Mouse (Mus musculus) liver, embryonic 14.5 days (tissue): ENCODE measurements around the gene Map2k3.

Experiments
- CTCF ChIP-seq: IDR thresholded peaks from 2 replicates; pipeline ENCODE4 v1.5.1; 2016; ENCODE audit warnings: antibody characterized with exemption, low read depth, control low read depth
- EP300 ChIP-seq: IDR thresholded peaks from 2 replicates; pipeline ENCODE4 v1.6.1; 2016; ENCODE audit warnings: antibody characterized with exemption, low read depth

DNA sequence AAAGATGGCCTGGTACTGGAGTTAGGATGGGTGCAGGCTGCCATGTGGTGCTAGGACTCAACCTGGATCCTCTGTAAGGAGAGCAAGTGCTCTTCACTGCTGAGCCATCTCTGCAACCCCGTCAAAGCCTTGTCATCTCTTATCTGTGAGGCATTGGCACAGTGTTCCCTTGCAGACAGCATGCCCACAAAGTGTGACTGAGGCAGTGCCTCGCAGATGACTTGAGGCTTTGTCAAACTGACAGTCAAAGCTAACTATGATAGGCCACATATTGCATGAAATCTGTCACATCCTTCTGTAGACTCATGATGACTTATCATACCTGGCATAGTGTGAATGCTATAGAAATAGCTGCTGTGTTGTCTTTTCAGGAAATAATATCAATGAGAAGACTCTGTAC is 11.8 kb upstream of the Map2k3 start:
- no peak for TF ChIP-seq CTCF
- no peak for TF ChIP-seq EP300
